Mouse (Mus musculus) erythroblast, embryonic 14.5 days (primary cell): Measurements from ENCODE around the gene Anxa5.

Experiments
- GATA1 ChIP-seq: IDR thresholded peaks from 2 replicates; pipeline ENCODE4 v1.6.1; 2012; ENCODE audit warnings: low read length, inconsistent platforms, mixed read lengths
- TAL1 ChIP-seq: IDR thresholded peaks from 3 replicates; pipeline ENCODE4 v1.6.1; 2012; ENCODE audit warnings: low read length, inconsistent platforms, mixed read lengths

DNA sequence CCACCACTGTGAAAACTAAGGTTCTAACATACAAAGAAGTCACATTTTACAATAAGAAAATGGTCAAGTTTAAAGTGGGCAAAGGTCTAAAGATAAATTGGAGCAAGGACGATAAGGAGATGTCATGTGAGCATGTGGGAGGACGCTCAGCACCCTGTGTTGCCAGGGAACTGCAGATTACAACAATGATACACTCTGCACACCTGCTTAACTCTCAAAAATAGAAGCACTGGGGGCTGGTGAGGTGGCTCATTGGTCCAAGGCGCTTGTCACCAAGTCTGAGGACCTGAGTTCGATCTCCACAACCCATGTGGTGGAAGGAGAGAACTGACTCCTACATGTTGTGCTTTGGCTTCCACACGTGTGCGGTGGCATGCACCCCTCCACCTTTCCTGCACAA lies 35.8 kb upstream of the Anxa5 start:
- TF ChIP-seq GATA1 (no peak), TAL1 (no peak)
